Mouse (Mus musculus): ENCODE results near the gene Atp6v1g2.

DNA sequence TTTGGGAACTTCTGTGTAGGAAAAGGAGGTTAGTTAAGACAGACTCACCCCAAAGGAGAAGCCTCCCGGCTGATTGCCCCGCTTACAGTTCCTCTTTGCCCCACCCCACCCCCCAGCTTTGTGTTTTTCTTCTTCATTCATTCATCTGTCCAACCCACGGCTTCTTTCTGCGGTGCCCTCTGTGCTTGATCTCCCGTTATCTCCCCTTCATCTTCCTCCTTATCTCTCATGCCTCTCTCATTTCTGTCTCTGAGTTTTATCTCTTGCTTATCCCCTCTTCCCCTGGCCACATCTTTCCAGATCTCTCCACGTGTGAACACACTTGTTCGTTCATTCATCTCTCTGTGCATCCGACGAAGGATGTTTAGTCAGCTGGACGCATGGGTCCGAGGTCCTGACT lies 32.3 kb upstream of the Atp6v1g2 start:
- TF ChIP-seq CTCF (conservative IDR thresholded peaks at IDR 0.05; ENCODE audit: low read length) (no peak), NANOG (IDR thresholded peaks at IDR 0.05; ENCODE audit: borderline replicate concordance, low read length) (no peak)
